Mouse (Mus musculus) bone marrow, adult 2 months (tissue): ENCODE measurements around the gene 9630041A04Rik. TPM values are rescaled to one million over a fixed set of nuclear protein-coding genes. Genes with fewer than 3 reads are reported as not detected.

Source experiments
- H3K27ac ChIP-seq: fragments of 200-500 bp; 2 replicates; pipeline ENCODE4 v1.5.1; 2012; ENCODE audit warnings: low read depth, mild to moderate bottlenecking, control low read depth, inconsistent platforms, low read length; ENCODE audit not compliant: control insufficient read depth, poor library complexity, insufficient read depth
- H3K4me1 ChIP-seq: fragments of 200-500 bp; 2 replicates; pipeline ENCODE4 v1.6.1; 2011; ENCODE audit warnings: low read length; ENCODE audit not compliant: control insufficient read depth, insufficient read depth
- H3K4me3 ChIP-seq: fragments of 200-500 bp; replicated peaks from 2 replicates; pipeline ENCODE3; 2011; ENCODE audit warnings: mild to moderate bottlenecking, low read depth, low read length, control low read depth; ENCODE audit not compliant: control insufficient read depth
- CTCF ChIP-seq: fragments of 200-500 bp; IDR thresholded peaks from 2 replicates; pipeline ENCODE4 v1.5.1; 2011; ENCODE audit warnings: low read length, control low read depth; ENCODE audit not compliant: control insufficient read depth, insufficient read depth
- POLR2A ChIP-seq: fragments of 200-500 bp; IDR thresholded peaks from 2 replicates; pipeline ENCODE4 v1.6.1; 2011; ENCODE audit warnings: low read depth, mild to moderate bottlenecking, control low read depth, low read length, borderline replicate concordance; ENCODE audit not compliant: control insufficient read depth
- WGBS: fragments of 180-500 bp; shearing (Covaris S2); methylation state at CpG from one replicate; pipeline ENCODE4 v1.1.7; 2018; 5-methylcytosine and 5-hydroxymethylcytosine counted together
- polyA plus RNA-seq: library from polyadenylated mRNA; stranded (reverse); fragments of >200 nt; gene quantifications from 2 replicates; pipeline ENCODE4 v1.2.4, GENCODE M21; 2011; ENCODE audit warnings: low replicate concordance; ENCODE audit not compliant: missing spikeins, insufficient read depth, insufficient read length

Gene 9630041A04Rik
- polyA plus RNA-seq, 1 experiment: not detected

GRCm38 (mm10) chr9:101954529-101954928 lies 92.9 kb downstream of the 9630041A04Rik start:
- Histone ChIP-seq H3K27ac (no peak overlapping the region), H3K4me1 (no peaks in the 10 kb centered on the region), H3K4me3 (no peak overlapping the region)
- 87% methylated on average over 4 of the region's 4 CpGs for WGBS
- TF ChIP-seq CTCF (no peak), POLR2A (no peak)

- no peaks in the 10 kb centered on the region for H3K4me1 ChIP-seq
- no peak overlapping the region for H3K27ac ChIP-seq
- WGBS: 36% methylated on average over 4 of the region's 4 CpGs
- TF ChIP-seq CTCF: no peak
- H3K4me3 ChIP-seq: no peak overlapping the region
Measured at GRCm38 (mm10) chr9:101956228-101956627, 94.6 kb downstream of the 9630041A04Rik start.

- Histone ChIP-seq H3K4me1 (peaks cover 3% of the 10 kb centered on the region; the same call in 1 of the 2 replicates), H3K27ac (no peak overlapping the region), H3K4me3 (no peak overlapping the region)
- 7% methylated on average over 6 of the region's 6 CpGs for WGBS
- TF ChIP-seq POLR2A: no peak
- no peak for TF ChIP-seq CTCF
Measured at GRCm38 (mm10) chr9:101971806-101972205, 110.2 kb downstream of the 9630041A04Rik start.

GRCm38 (mm10) chr9:101972314-101972713 lies 110.7 kb downstream of the 9630041A04Rik start:
- peaks cover 3% of the 10 kb centered on the region; the same call in 1 of the 2 replicates for H3K4me1 ChIP-seq

GRCm38 (mm10) chr9:101976884-101977465 lies 115.3 kb downstream of the 9630041A04Rik start:
- H3K4me3 ChIP-seq: no peak overlapping the region
- H3K4me1 ChIP-seq: peaks cover 3% of the 10 kb centered on the region; the same call in 1 of the 2 replicates
- WGBS: 87% methylated on average over 4 of the region's 4 CpGs
- H3K27ac ChIP-seq: no peak overlapping the region
- TF ChIP-seq CTCF (no peak), POLR2A (no peak)

More at GRCm38 (mm10) chr9:101972314-101972713, 110.7 kb downstream of the 9630041A04Rik start:
- no peak overlapping the region for H3K27ac ChIP-seq
- TF ChIP-seq CTCF (no peak), POLR2A (no peak)
- 10% methylated on average over 8 of the region's 8 CpGs for WGBS
- no peak overlapping the region for H3K4me3 ChIP-seq

- 84% methylated on average over 2 of the region's 2 CpGs for WGBS
- Histone ChIP-seq H3K27ac (no peak overlapping the region), H3K4me3 (no peak overlapping the region), H3K4me1 (no peaks in the 10 kb centered on the region)
- TF ChIP-seq CTCF: no peak
- TF ChIP-seq POLR2A: no peak
Measured at GRCm38 (mm10) chr9:101981161-101981560, 119.5 kb downstream of the 9630041A04Rik start.

GRCm38 (mm10) chr9:101982378-101982777 lies 120.7 kb downstream of the 9630041A04Rik start:
- no peak overlapping the region for H3K4me3 ChIP-seq
- H3K27ac ChIP-seq: no peak overlapping the region
- TF ChIP-seq CTCF (no peak), POLR2A (no peak)
- 82% methylated on average over 7 of the region's 7 CpGs for WGBS
- H3K4me1 ChIP-seq: no peaks in the 10 kb centered on the region

GRCm38 (mm10) chr9:101986910-101987309 lies 125.3 kb downstream of the 9630041A04Rik start:
- no peak overlapping the region for H3K27ac ChIP-seq
- peaks cover 1% of the 10 kb centered on the region; the same call in 1 of the 2 replicates for H3K4me1 ChIP-seq
- no peak overlapping the region for H3K4me3 ChIP-seq
- WGBS: 52% methylated on average over 2 of the region's 2 CpGs
- no peak for TF ChIP-seq CTCF
- no peak for TF ChIP-seq POLR2A

GRCm38 (mm10) chr9:101990032-101990431 lies 128.4 kb downstream of the 9630041A04Rik start:
- peaks cover 1% of the 10 kb centered on the region; the same call in 1 of the 2 replicates for H3K4me1 ChIP-seq
- TF ChIP-seq CTCF (no peak), POLR2A (no peak)
- no peak overlapping the region for H3K4me3 ChIP-seq
- no peak overlapping the region for H3K27ac ChIP-seq
- WGBS: 61% methylated on average over 6 of the region's 6 CpGs
